Mouse (Mus musculus): ENCODE results near the gene Krt1. TPM values are rescaled to one million over a fixed set of nuclear protein-coding genes. Genes with fewer than 3 reads are reported as not detected.

The Krt1 gene
- 23.8 and 28.4 TPM in 2 replicates for polyA plus RNA-seq (2012; rRNA removed)

GRCm38 (mm10) chr15:101850694-101851093 is at the start of gene Krt1:
Gene Krt1, minus strand, starts transcription at chr15:101850794.

GRCm38 (mm10) chr15:101892820-101893219 is 42.2 kb upstream of the Krt1 start, which contains the start of gene Krt76:
Gene Krt76, minus strand, starts transcription at chr15:101892920.

GRCm38 (mm10) chr15:101869431-101869830 is 18.8 kb upstream of the Krt1 start, which contains the start of gene Krt77:
Gene Krt77, minus strand, starts transcription at chr15:101869705.

GRCm38 (mm10) chr15:101817875-101818274 is 32.7 kb downstream of the Krt1 start, which contains the start of gene Krt2:
Gene Krt2, minus strand, starts transcription at chr15:101818169.

GRCm38 (mm10) chr15:101802296-101802835 is 48.2 kb downstream of the Krt1 start, which contains the start of gene Krt73:
Gene Krt73, minus strand, starts transcription at chr15:101802346.

Other genes starting within 250 kb of the Krt1 start
- not detected in 2 replicates for gene Gm5414, start 222.6 kb downstream of the Krt1 start, polyA plus RNA-seq (2012; rRNA removed)
- not detected in 2 replicates for gene Gm5478, start 203.4 kb downstream of the Krt1 start, polyA plus RNA-seq (2012; rRNA removed)
- gene Krt6b, start 170.5 kb downstream of the Krt1 start, polyA plus RNA-seq (2012; rRNA removed) = 0.41 TPM in 1 of 2 replicates, not detected in the other
- 0.04 and 40.9 TPM in 2 replicates for gene Krt6a, start 156.5 kb downstream of the Krt1 start, polyA plus RNA-seq (2012; rRNA removed)
- 0.08 and 1.1 TPM in 2 replicates for gene Krt5, start 137.9 kb downstream of the Krt1 start, polyA plus RNA-seq (2012; rRNA removed)
- gene Krt71, start 107.7 kb downstream of the Krt1 start, polyA plus RNA-seq (2012; rRNA removed) = 0.08 and 0.36 TPM in 2 replicates
- 0.11 and 0.13 TPM in 2 replicates for gene Krt72, start 64.3 kb downstream of the Krt1 start, polyA plus RNA-seq (2012; rRNA removed)
- gene Krt73, start 48.4 kb downstream of the Krt1 start, polyA plus RNA-seq (2012; rRNA removed) = 0.52 and 0.95 TPM in 2 replicates
- 0.03 TPM in 2 replicates for gene Krt2, start 32.6 kb downstream of the Krt1 start, polyA plus RNA-seq (2012; rRNA removed)
- 2.3 and 2.6 TPM in 2 replicates for gene Krt77, start 18.9 kb upstream of the Krt1 start, polyA plus RNA-seq (2012; rRNA removed)
- 0.05 and 0.06 TPM in 2 replicates for gene Krt76, start 42.1 kb upstream of the Krt1 start, polyA plus RNA-seq (2012; rRNA removed)
- gene Krt4, start 73.9 kb upstream of the Krt1 start, polyA plus RNA-seq (2012; rRNA removed) = not detected in 2 replicates
- 0.21 and 0.37 TPM in 2 replicates for gene Krt79, start 89.5 kb upstream of the Krt1 start, polyA plus RNA-seq (2012; rRNA removed)
- gene Krt78, start 103.5 kb upstream of the Krt1 start, polyA plus RNA-seq (2012; rRNA removed) = 0.01 and 0.48 TPM in 2 replicates
- 1.5 and 55.6 TPM in 2 replicates for gene Krt8, start 153.7 kb upstream of the Krt1 start, polyA plus RNA-seq (2012; rRNA removed)
- 1.5 and 29.3 TPM in 2 replicates for gene Krt18, start 177.4 kb upstream of the Krt1 start, polyA plus RNA-seq (2012; rRNA removed)
- 142 and 151 TPM in 2 replicates for gene Eif4b, start 223.0 kb upstream of the Krt1 start, polyA plus RNA-seq (2012; rRNA removed)
- gene Tns2, start 249.6 kb upstream of the Krt1 start, polyA plus RNA-seq (2012; rRNA removed) = 10.8 and 13.8 TPM in 2 replicates

Data from central nervous system, embryonic 18 days (tissue).